Comparison of ENCODE assay signal across 8 mouse cellular contexts in genomic region chr15:98676940-98677728, GRCm38 (mm10). TPM values are rescaled to one million over a fixed set of nuclear protein-coding genes. Genes with fewer than 3 reads are reported as not detected.
DNase-seq lines count a peak whose midpoint lies in the region; ATAC-seq lines count a peak whose summit lies in the region.

TSS of gene Rnd1 (minus strand) at chr15:98677461.

- under 1% methylated on average over 37 of the region's 37 CpGs for WGBS in embryonic facial prominence, embryonic 10.5 days
- 0% methylated on average over 37 of the region's 37 CpGs for WGBS in intestine, embryonic 16.5 days

- ATAC-seq in intestine, embryonic 16.5 days = peak; percentile 99

- peak within 1 kb of the TSS; percentile 90 for H3K4me2 ChIP-seq in intestine, embryonic 16.5 days (ENCODE audit: low read depth, low read length)

- DNase-seq in adrenal gland, postnatal 14 days = peak; percentile 87
- peak; percentile 87 for DNase-seq in embryonic facial prominence, embryonic 10.5 days (ENCODE audit: low spot score)
- peak; percentile 55 to 62 for DNase-seq in gastrocnemius, postnatal 4 days (ENCODE audit: low spot score in 2 of 2)
- DNase-seq in left cerebral cortex, postnatal 25 days (ENCODE audit: low spot score in 2 of 2) = peak; percentile 88 to 96
- DNase-seq in mesoderm, embryonic 11.5 days (ENCODE audit: low read depth, low spot score) = peak; percentile 93
- peak; percentile 88 for DNase-seq in right cerebral cortex, postnatal 25 days
- DNase-seq in yolk sac, embryonic 10.5 days (ENCODE audit: low spot score) = peak; percentile 81

- intact Hi-C loops in left cerebral cortex, postnatal 25 days (cut with DNase I) = loop anchor here (2.0 kb wide), 2 partner anchors 14 to 22 kb away; no protein-coding TSS in a partner anchor

- H3K27me3 ChIP-seq in embryonic facial prominence, embryonic 10.5 days (replicated peaks; ENCODE audit: low read depth, poor library complexity, severe bottlenecking) = peaks cover 78% of the 10 kb centered on the region
- H3K27me3 ChIP-seq in intestine, embryonic 16.5 days (replicated peaks; ENCODE audit: control insufficient read depth, insufficient read depth, low read length) = peaks cover 28% of the 10 kb centered on the region

- peaks cover 41% of the 10 kb centered on the region for H3K4me1 ChIP-seq in embryonic facial prominence, embryonic 10.5 days
- peaks cover 13% of the 10 kb centered on the region for H3K4me1 ChIP-seq in intestine, embryonic 16.5 days (ENCODE audit: control insufficient read depth, insufficient read depth, low read length)

- H3K27ac ChIP-seq in embryonic facial prominence, embryonic 10.5 days (replicated peaks) = no peak within 1 kb of the TSS
- no peak within 1 kb of the TSS for H3K27ac ChIP-seq in intestine, embryonic 16.5 days (ENCODE audit: low read length)

- no peaks in the 10 kb centered on the region for H3K36me3 ChIP-seq in embryonic facial prominence, embryonic 10.5 days (replicated peaks)
- no peaks in the 10 kb centered on the region for H3K36me3 ChIP-seq in intestine, embryonic 16.5 days (ENCODE audit: control insufficient read depth, insufficient read depth, low read length)

- H3K9me3 ChIP-seq in embryonic facial prominence, embryonic 10.5 days = no peaks in the 10 kb centered on the region
- H3K9me3 ChIP-seq in intestine, embryonic 16.5 days (ENCODE audit: control insufficient read depth, low read length) = no peaks in the 10 kb centered on the region

- peak within 1 kb of the TSS; percentile 62 for H3K4me3 ChIP-seq in embryonic facial prominence, embryonic 10.5 days
- peak within 1 kb of the TSS; percentile 47 for H3K4me3 ChIP-seq in intestine, embryonic 16.5 days (ENCODE audit: low read length)

- peak within 1 kb of the TSS; percentile 46 for H3K9ac ChIP-seq in intestine, embryonic 16.5 days (ENCODE audit: low read depth, low read length)

RNA-seq across cellular contexts. Expression of gene Rnd1, which starts in this region (rescaled TPM):
- total RNA-seq in adrenal gland, postnatal 14 days (2021) = 2.1 and 3.6 TPM in 2 replicates
- 0.88 and 1.5 TPM in 2 replicates for polyA plus RNA-seq in embryonic facial prominence, embryonic 10.5 days (2016; fragmentation: Nextera tagmentation; extraction: Ambion mirVana)
- 1 to 10 TPM in 1 of 2 experiments, under 1 TPM in 1; 0.75 to 1.2 TPM for total RNA-seq in gastrocnemius, postnatal 4 days (2021)
- polyA plus RNA-seq in intestine, embryonic 16.5 days (2015; fragmentation: Nextera tagmentation; extraction: Ambion mirVana) = 0.95 and 1.1 TPM in 2 replicates
- total RNA-seq in left cerebral cortex, postnatal 25 days (2021) = 10 to 100 TPM; 31.8 to 36.8 TPM
